Mouse (Mus musculus) intestine, postnatal 0 days (tissue): Measurements from ENCODE around the gene Gm20820. TPM values are rescaled to one million over a fixed set of nuclear protein-coding genes. Genes with fewer than 3 reads are reported as not detected.
"Not testable (repeated sequence)": the region's sequence is repeated elsewhere in the genome, so short reads cannot be mapped to it uniquely, and the experiment has no call there.

ENCODE experiments used
- ATAC-seq: fragments of 200-750 bp; cut with Nextera tagmentation; 2 replicates; pipeline ENCODE4 v1.8.0; 2017; ENCODE audit warnings: mild to moderate bottlenecking, moderate TSS enrichment, moderate library complexity
- H3K27ac ChIP-seq: fragments of 300-500 bp; sonication (generic); 2 replicates; pipeline ENCODE4 v1.5.1; 2014; ENCODE audit warnings: mild to moderate bottlenecking, low read depth, low read length, moderate library complexity
- H3K27me3 ChIP-seq: fragments of 300-500 bp; sonication (generic); replicated peaks from 2 replicates; pipeline ENCODE4 v1.6.1; 2014; ENCODE audit warnings: low read length, mixed read lengths; ENCODE audit not compliant: control insufficient read depth, insufficient read depth
- H3K36me3 ChIP-seq: fragments of 300-500 bp; sonication (generic); 2 replicates; pipeline ENCODE4 v1.6.1; 2014; ENCODE audit warnings: mild to moderate bottlenecking, moderate library complexity; ENCODE audit not compliant: control insufficient read depth, insufficient read depth
- H3K4me1 ChIP-seq: fragments of 300-500 bp; sonication (generic); replicated peaks from 2 replicates; pipeline ENCODE4 v1.6.1; 2014; ENCODE audit warnings: antibody characterized with exemption, low read length, mixed read lengths; ENCODE audit not compliant: control insufficient read depth, insufficient read depth
- H3K4me2 ChIP-seq: fragments of 300-500 bp; sonication (generic); replicated peaks from 2 replicates; pipeline ENCODE4 v1.6.1; 2014; ENCODE audit warnings: low read depth, mild to moderate bottlenecking, moderate library complexity
- H3K4me3 ChIP-seq: fragments of 300-500 bp; sonication (generic); 2 replicates; pipeline ENCODE4 v1.5.1; 2014; ENCODE audit warnings: low read depth, low read length
- H3K9ac ChIP-seq: fragments of 300-500 bp; sonication (generic); 2 replicates; pipeline ENCODE4 v1.6.1; 2014; ENCODE audit warnings: mild to moderate bottlenecking, low read depth, low read length
- H3K9me3 ChIP-seq: fragments of 300-500 bp; sonication (generic); 2 replicates; pipeline ENCODE4 v1.6.1; 2016; ENCODE audit warnings: mixed run types; ENCODE audit not compliant: control insufficient read depth
- WGBS: fragments of 180-500 bp; shearing (Covaris S2); extraction: QIAGEN DNeasy Blood & Tissue Kit; methylation state at CpG from one replicate; pipeline ENCODE4 v1.1.7; 2014; 5-methylcytosine and 5-hydroxymethylcytosine counted together
- polyA plus RNA-seq: library from polyadenylated mRNA; unstranded; fragments of >200 nt; fragmentation: Nextera tagmentation; extraction: Ambion mirVana; gene quantifications from 2 replicates; pipeline ENCODE4 v1.2.1, GENCODE M21; 2015

Gene Gm20820
- not detected in 2 replicates for polyA plus RNA-seq

DNA sequence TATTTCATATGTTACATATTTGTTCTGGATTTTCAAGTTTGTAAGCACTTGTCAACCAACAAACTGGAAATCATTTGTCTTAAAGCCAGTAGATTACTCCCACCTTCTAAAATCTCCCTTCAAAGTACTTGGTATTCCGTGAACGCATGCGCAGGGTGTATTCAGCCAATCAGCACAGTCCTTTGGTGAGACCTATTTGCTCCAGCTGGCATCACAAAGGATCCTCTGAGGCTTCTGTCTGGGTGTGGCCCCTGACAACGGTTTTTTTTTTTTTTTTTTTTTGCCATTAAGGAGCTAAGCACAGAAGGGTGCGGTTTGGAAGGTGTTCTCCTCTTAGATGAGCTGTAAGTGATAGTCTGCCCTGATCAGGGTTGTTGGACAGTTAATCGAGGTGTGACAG, at the start of gene Gm20820:
Gene Gm20820 (plus strand): TSS at position 301 of the 400 bp plus-strand sequence.
- no CpG with 5 or more reads among the region's 6 CpGs for WGBS
- not testable (repeated sequence) for H3K9ac ChIP-seq, H3K4me2 ChIP-seq, H3K27me3 ChIP-seq, H3K4me1 ChIP-seq, H3K36me3 ChIP-seq, H3K27ac ChIP-seq, H3K4me3 ChIP-seq, H3K9me3 ChIP-seq, ATAC-seq
